Mouse (Mus musculus): ENCODE data around the gene Dcaf6. TPM values are rescaled to one million over a fixed set of nuclear protein-coding genes. Genes with fewer than 3 reads are reported as not detected.

The Dcaf6 gene
- polyA plus RNA-seq, 1 experiment from 2014 or later: 12.2 TPM

DNA sequence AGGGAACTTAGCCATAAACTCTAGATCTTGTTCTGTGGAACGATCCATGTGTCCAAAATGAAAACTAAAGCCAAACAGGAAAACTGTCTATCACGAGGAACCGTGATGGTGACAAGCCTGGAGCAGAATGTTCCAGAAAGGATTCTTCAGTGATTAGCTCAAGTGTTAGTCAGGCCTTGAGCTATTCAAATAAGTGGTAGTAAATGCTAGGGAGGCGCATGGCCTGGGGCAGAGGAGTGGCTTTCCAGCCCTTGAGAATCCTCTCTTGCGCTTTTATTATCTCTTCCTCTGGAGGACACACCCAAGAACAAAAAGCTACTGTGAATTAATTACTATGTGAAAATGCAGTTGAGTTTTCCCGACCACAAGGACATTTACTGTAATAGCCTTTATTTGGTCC is 168.7 kb downstream of the Dcaf6 start:
- DNase-seq (ENCODE audit: low spot score) (no peak), ATAC-seq (replicated peaks; ENCODE audit: insufficient number of reproducible peaks, low FRiP score, low TSS enrichment, low read depth) (no peak)
- Histone ChIP-seq H3K27me3 (ENCODE audit: control insufficient read depth, insufficient read depth, low read length) (no peaks in the 10 kb centered on the region), H3K9me3 (replicated peaks; ENCODE audit: control insufficient read depth, low read length) (no peaks in the 10 kb centered on the region), H3K4me3 (ENCODE audit: low read depth, low read length) (no peak overlapping the region), H3K36me3 (replicated peaks; ENCODE audit: control insufficient read depth, insufficient read depth, low read depth, low read length) (no peaks in the 10 kb centered on the region), H3K27ac (replicated peaks; ENCODE audit: low read depth, low read length) (no peak overlapping the region), H3K9ac (replicated peaks; ENCODE audit: low read length) (no peak overlapping the region), H3K4me2 (ENCODE audit: low read depth, low read length) (no peak overlapping the region), H3K4me1 (ENCODE audit: control insufficient read depth, insufficient read depth, low read length) (no peaks in the 10 kb centered on the region)
- 87% methylated on average over 6 of the region's 6 CpGs for WGBS

DNA sequence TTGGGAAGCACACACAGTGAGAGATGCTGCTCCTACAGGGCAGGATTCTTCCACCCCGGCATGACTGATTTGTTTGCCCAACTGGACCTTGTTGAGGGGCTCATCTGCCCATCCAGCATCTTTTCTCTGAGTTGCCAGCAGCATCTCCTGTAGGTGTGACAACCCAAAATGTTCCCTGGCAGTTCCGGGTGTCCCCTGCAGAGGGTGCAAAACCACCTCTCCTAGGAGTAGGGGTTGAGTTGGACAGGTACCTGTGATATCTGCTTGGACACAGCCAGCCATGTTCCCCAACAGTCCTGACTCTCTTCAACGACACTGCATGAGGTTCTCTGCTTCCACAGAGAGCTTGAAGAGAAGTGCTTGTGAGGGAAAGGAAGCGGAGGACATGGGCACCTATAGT is 170.4 kb downstream of the Dcaf6 start:
- WGBS: 88% methylated on average over 4 of the region's 4 CpGs
- ATAC-seq (replicated peaks; ENCODE audit: insufficient number of reproducible peaks, low FRiP score, low TSS enrichment, low read depth): no peak
- no peaks in the 10 kb centered on the region for H3K36me3 ChIP-seq (replicated peaks; ENCODE audit: control insufficient read depth, insufficient read depth, low read depth, low read length)

GRCm38 (mm10) chr1:165288165-165288564 is 172.1 kb downstream of the Dcaf6 start:
- H3K9me3 ChIP-seq (replicated peaks; ENCODE audit: control insufficient read depth, low read length): no peaks in the 10 kb centered on the region
- H3K4me2 ChIP-seq (ENCODE audit: low read depth, low read length): no peak overlapping the region
- no peak overlapping the region for H3K27ac ChIP-seq (replicated peaks; ENCODE audit: low read depth, low read length)
- no peak overlapping the region for H3K4me3 ChIP-seq (ENCODE audit: low read depth, low read length)
- H3K9ac ChIP-seq (replicated peaks; ENCODE audit: low read length): no peak overlapping the region
- no peaks in the 10 kb centered on the region for H3K27me3 ChIP-seq (ENCODE audit: control insufficient read depth, insufficient read depth, low read length)
- ATAC-seq (replicated peaks; ENCODE audit: insufficient number of reproducible peaks, low FRiP score, low TSS enrichment, low read depth): no peak
- no peaks in the 10 kb centered on the region for H3K4me1 ChIP-seq (ENCODE audit: control insufficient read depth, insufficient read depth, low read length)
- no peaks in the 10 kb centered on the region for H3K36me3 ChIP-seq (replicated peaks; ENCODE audit: control insufficient read depth, insufficient read depth, low read depth, low read length)
- 96% methylated on average over 9 of the region's 9 CpGs for WGBS
- DNase-seq (ENCODE audit: low spot score): no peak

More for the DNA sequence above, 170.4 kb downstream of the Dcaf6 start:
- Histone ChIP-seq H3K4me2 (ENCODE audit: low read depth, low read length) (no peak overlapping the region), H3K9me3 (replicated peaks; ENCODE audit: control insufficient read depth, low read length) (no peaks in the 10 kb centered on the region), H3K9ac (replicated peaks; ENCODE audit: low read length) (no peak overlapping the region), H3K27me3 (ENCODE audit: control insufficient read depth, insufficient read depth, low read length) (no peaks in the 10 kb centered on the region), H3K4me3 (ENCODE audit: low read depth, low read length) (no peak overlapping the region), H3K27ac (replicated peaks; ENCODE audit: low read depth, low read length) (no peak overlapping the region), H3K4me1 (ENCODE audit: control insufficient read depth, insufficient read depth, low read length) (no peaks in the 10 kb centered on the region)
- no peak for DNase-seq (ENCODE audit: low spot score)

GRCm38 (mm10) chr1:165284096-165284495 is 176.2 kb downstream of the Dcaf6 start:
- Histone ChIP-seq H3K27me3 (ENCODE audit: control insufficient read depth, insufficient read depth, low read length) (no peaks in the 10 kb centered on the region), H3K4me2 (ENCODE audit: low read depth, low read length) (no peak overlapping the region), H3K4me1 (ENCODE audit: control insufficient read depth, insufficient read depth, low read length) (no peaks in the 10 kb centered on the region), H3K9me3 (replicated peaks; ENCODE audit: control insufficient read depth, low read length) (no peaks in the 10 kb centered on the region), H3K9ac (replicated peaks; ENCODE audit: low read length) (no peak overlapping the region), H3K4me3 (ENCODE audit: low read depth, low read length) (no peak overlapping the region), H3K36me3 (replicated peaks; ENCODE audit: control insufficient read depth, insufficient read depth, low read depth, low read length) (no peaks in the 10 kb centered on the region), H3K27ac (replicated peaks; ENCODE audit: low read depth, low read length) (no peak overlapping the region)
- ATAC-seq (replicated peaks; ENCODE audit: insufficient number of reproducible peaks, low FRiP score, low TSS enrichment, low read depth) (no peak), DNase-seq (ENCODE audit: low spot score) (no peak)
- WGBS: 60% methylated on average over 7 of the region's 7 CpGs

GRCm38 (mm10) chr1:165282967-165283345 is 177.3 kb downstream of the Dcaf6 start:
- DNase-seq (ENCODE audit: low spot score) (no peak), ATAC-seq (replicated peaks; ENCODE audit: insufficient number of reproducible peaks, low FRiP score, low TSS enrichment, low read depth) (no peak)
- Histone ChIP-seq H3K27me3 (ENCODE audit: control insufficient read depth, insufficient read depth, low read length) (no peaks in the 10 kb centered on the region), H3K4me2 (ENCODE audit: low read depth, low read length) (peak overlapping the region; percentile 85), H3K36me3 (replicated peaks; ENCODE audit: control insufficient read depth, insufficient read depth, low read depth, low read length) (no peaks in the 10 kb centered on the region), H3K9ac (replicated peaks; ENCODE audit: low read length) (peak overlapping the region; percentile 92), H3K4me3 (ENCODE audit: low read depth, low read length) (peak overlapping the region; percentile 75), H3K4me1 (ENCODE audit: control insufficient read depth, insufficient read depth, low read length) (no peaks in the 10 kb centered on the region), H3K27ac (replicated peaks; ENCODE audit: low read depth, low read length) (no peak overlapping the region), H3K9me3 (replicated peaks; ENCODE audit: control insufficient read depth, low read length) (no peaks in the 10 kb centered on the region)
- 18% methylated on average over 7 of the region's 7 CpGs for WGBS

DNA sequence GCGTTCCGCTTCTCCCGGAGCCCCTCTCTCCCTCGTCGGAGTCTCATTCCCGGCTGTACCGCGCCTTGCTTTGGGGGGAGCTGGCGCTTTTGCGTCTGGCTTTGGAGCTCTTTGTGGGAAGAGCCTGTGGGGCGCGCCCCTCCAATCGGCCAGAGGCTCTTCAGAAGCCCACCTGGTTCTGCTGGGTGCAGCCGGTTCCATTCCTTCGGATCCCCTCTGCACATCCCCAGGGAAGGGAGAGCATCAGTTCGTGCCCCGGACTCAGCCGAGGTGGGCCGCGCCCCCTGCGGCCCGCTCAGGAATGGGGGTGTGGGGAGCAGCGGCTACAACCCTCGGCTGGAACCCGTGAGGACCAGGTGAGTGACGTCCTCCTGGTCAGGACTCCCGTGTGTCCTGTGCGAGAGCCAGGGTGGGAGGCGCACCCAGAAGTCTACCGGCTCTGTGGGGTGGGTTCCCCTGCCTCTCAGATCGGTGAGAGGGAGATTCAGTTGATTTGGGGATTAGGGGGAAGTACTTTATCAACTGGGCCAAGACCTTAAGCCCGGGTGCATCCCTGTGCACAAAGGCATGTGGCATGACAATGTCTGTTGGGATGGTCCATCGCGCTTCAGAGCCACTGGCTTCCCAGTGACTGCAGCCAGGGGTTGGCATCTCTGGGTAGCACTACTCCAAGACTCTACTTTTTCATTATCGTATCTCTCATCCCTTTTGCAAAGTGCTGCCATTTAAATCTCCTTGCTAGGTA is 177.9 kb downstream of the Dcaf6 start:
- peak overlapping the region; percentile 90 for H3K27ac ChIP-seq (replicated peaks; ENCODE audit: low read depth, low read length)
- H3K27me3 ChIP-seq (ENCODE audit: control insufficient read depth, insufficient read depth, low read length): no peaks in the 10 kb centered on the region
- ATAC-seq (replicated peaks; ENCODE audit: insufficient number of reproducible peaks, low FRiP score, low TSS enrichment, low read depth): peak; percentile 58; the same call in 1 of the 2 replicates
- under 1% methylated on average over 29 of the region's 35 CpGs for WGBS
- H3K9me3 ChIP-seq (replicated peaks; ENCODE audit: control insufficient read depth, low read length): no peaks in the 10 kb centered on the region
- peak; percentile 71 for DNase-seq (ENCODE audit: low spot score)
- peak overlapping the region; percentile 92 for H3K9ac ChIP-seq (replicated peaks; ENCODE audit: low read length)
- peak overlapping the region; percentile 85 for H3K4me2 ChIP-seq (ENCODE audit: low read depth, low read length)
- no peaks in the 10 kb centered on the region for H3K4me1 ChIP-seq (ENCODE audit: control insufficient read depth, insufficient read depth, low read length)
- H3K36me3 ChIP-seq (replicated peaks; ENCODE audit: control insufficient read depth, insufficient read depth, low read depth, low read length): no peaks in the 10 kb centered on the region
- H3K4me3 ChIP-seq (ENCODE audit: low read depth, low read length): peak overlapping the region; percentile 75

DNA sequence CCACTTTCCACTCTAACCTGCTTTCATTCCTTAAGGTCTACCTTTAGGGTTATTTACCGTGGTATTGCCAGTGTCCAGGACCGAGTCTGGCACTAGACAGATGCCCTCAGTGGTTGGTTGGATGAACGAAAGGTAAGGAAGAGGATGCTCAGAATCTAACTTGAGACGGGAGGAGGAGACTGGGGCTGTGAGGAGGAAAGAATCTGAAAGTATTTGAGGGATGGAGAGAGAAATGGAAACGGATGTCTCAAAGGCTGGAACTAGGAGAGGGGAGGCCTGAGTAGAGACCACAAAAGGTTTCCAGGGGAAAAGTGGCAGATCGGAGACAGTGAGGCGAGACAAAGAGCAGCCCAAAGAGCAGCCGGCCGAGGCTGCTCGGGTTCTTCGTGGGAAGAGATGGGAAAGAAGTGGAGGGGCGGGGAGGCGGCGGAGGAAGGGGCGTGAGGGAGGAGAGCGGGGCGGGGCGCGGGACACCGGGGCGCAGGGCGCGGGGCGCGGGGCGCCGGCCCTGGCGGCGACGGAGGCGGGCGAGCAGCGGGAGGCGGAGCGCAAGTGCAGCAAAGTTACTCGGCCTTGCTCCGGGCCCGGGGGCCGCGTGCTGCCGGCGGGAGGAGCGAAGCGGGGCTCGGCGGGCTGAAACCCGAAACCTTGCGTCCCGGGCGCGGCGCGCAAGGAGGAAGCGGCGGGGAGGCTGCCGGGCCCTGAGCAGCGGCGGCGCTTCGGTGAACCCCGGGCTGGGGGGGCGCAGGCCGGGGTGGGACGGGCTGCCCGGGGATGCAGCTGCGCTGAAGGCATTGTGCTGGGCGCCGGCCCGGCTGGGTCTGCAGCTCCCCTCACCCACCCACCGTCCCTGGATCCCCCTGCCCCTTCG is 178.7 kb downstream of the Dcaf6 start:
- peak; percentile 76 for DNase-seq (ENCODE audit: low spot score)
- under 1% methylated on average over 35 of the region's 71 CpGs for WGBS

DNA sequence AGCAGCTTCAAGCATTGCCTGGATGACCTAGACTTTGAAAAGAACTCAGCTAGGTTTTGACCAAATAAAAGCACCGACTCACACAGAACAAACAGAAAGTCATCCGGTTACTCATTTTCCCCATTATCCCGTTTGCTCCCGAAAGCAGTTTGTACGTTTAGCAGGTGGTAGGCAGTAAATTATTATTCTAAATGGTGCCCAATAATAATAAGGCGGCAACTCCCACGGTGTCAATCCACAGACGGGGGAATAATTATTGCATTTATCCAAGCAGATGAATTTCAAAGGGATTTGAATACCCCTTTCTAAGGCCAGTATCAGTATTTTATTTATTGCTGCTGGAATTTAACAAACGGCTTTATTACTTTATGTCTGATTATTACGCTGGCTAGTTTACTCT is 179.5 kb downstream of the Dcaf6 start:
- Histone ChIP-seq H3K4me1 (ENCODE audit: control insufficient read depth, insufficient read depth, low read length) (no peaks in the 10 kb centered on the region), H3K27ac (replicated peaks; ENCODE audit: low read depth, low read length) (no peak overlapping the region), H3K9me3 (replicated peaks; ENCODE audit: control insufficient read depth, low read length) (no peaks in the 10 kb centered on the region), H3K9ac (replicated peaks; ENCODE audit: low read length) (peak overlapping the region; percentile 92; the same call in 1 of the 2 replicates), H3K4me2 (ENCODE audit: low read depth, low read length) (peak overlapping the region; percentile 85; the same call in 1 of the 2 replicates), H3K36me3 (replicated peaks; ENCODE audit: control insufficient read depth, insufficient read depth, low read depth, low read length) (no peaks in the 10 kb centered on the region), H3K27me3 (ENCODE audit: control insufficient read depth, insufficient read depth, low read length) (no peaks in the 10 kb centered on the region), H3K4me3 (ENCODE audit: low read depth, low read length) (no peak overlapping the region)
- ATAC-seq (replicated peaks; ENCODE audit: insufficient number of reproducible peaks, low FRiP score, low TSS enrichment, low read depth) (no peak), DNase-seq (ENCODE audit: low spot score) (no peak)
- 58% methylated on average over 10 of the region's 10 CpGs for WGBS

More for the DNA sequence above, 178.7 kb downstream of the Dcaf6 start:
- peak overlapping the region; percentile 75 for H3K4me3 ChIP-seq (ENCODE audit: low read depth, low read length)
- no peaks in the 10 kb centered on the region for H3K27me3 ChIP-seq (ENCODE audit: control insufficient read depth, insufficient read depth, low read length)
- H3K9me3 ChIP-seq (replicated peaks; ENCODE audit: control insufficient read depth, low read length): no peaks in the 10 kb centered on the region
- no peaks in the 10 kb centered on the region for H3K4me1 ChIP-seq (ENCODE audit: control insufficient read depth, insufficient read depth, low read length)
- H3K9ac ChIP-seq (replicated peaks; ENCODE audit: low read length): peak overlapping the region; percentile 92
- peak; percentile 86 for ATAC-seq (replicated peaks; ENCODE audit: insufficient number of reproducible peaks, low FRiP score, low TSS enrichment, low read depth)
- no peaks in the 10 kb centered on the region for H3K36me3 ChIP-seq (replicated peaks; ENCODE audit: control insufficient read depth, insufficient read depth, low read depth, low read length)
- peak overlapping the region; percentile 90 for H3K27ac ChIP-seq (replicated peaks; ENCODE audit: low read depth, low read length)
- peak overlapping the region; percentile 85 for H3K4me2 ChIP-seq (ENCODE audit: low read depth, low read length)

Measured in embryonic facial prominence, embryonic 11.5 days (tissue).